Mouse (Mus musculus) olfactory bulb, adult 2 months (tissue): ENCODE data around the gene Gm3755. TPM values are rescaled to one million over a fixed set of nuclear protein-coding genes. Genes with fewer than 3 reads are reported as not detected.
"Not testable (repeated sequence)": the region's sequence is repeated elsewhere in the genome, so short reads cannot be mapped to it uniquely, and the experiment has no call there.

Experiments used
- H3K27ac ChIP-seq: fragments of 200-500 bp; 2 replicates; pipeline ENCODE4 v1.5.1; 2012; ENCODE audit warnings: low read depth, low read length; ENCODE audit not compliant: insufficient read depth
- H3K4me1 ChIP-seq: fragments of 200-500 bp; 2 replicates; pipeline ENCODE4 v1.6.1; 2012; ENCODE audit warnings: low read length; ENCODE audit not compliant: control insufficient read depth, insufficient read depth
- H3K4me3 ChIP-seq: fragments of 200-500 bp; 2 replicates; pipeline ENCODE4 v1.5.1; 2012; ENCODE audit warnings: mild to moderate bottlenecking, low read depth, low read length, moderate library complexity; ENCODE audit not compliant: insufficient read depth
- WGBS: fragments of 180-500 bp; shearing (Covaris S2); methylation state at CpG from one replicate; pipeline ENCODE4 v1.1.7; 2018; 5-methylcytosine and 5-hydroxymethylcytosine counted together
- polyA plus RNA-seq: library from polyadenylated mRNA; stranded (reverse); fragments of >200 nt; gene quantifications from 2 replicates; pipeline ENCODE4 v1.2.4, GENCODE M21; 2012; ENCODE audit warnings: low replicate concordance; ENCODE audit not compliant: missing spikeins, insufficient read depth, insufficient read length

The Gm3755 gene
- not detected in 2 replicates for polyA plus RNA-seq

- H3K4me3 ChIP-seq, H3K4me1 ChIP-seq, H3K27ac ChIP-seq: not testable (repeated sequence)
- WGBS, result no CpG with 5 or more reads among the region's 2 CpGs
Observed at GRCm38 (mm10) chr14:7450817-7451216, at the start of gene Gm3755. Gene Gm3755, minus strand, starts transcription at chr14:7450917.

GRCm38 (mm10) chr14:7488731-7489130, 38.0 kb upstream of the Gm3755 start:
- peak overlapping the region; percentile 13; the same call in 1 of the 2 replicates for H3K4me3 ChIP-seq
- H3K27ac ChIP-seq, H3K4me1 ChIP-seq: not testable (repeated sequence)
- WGBS, result 1% methylated on average over 18 of the region's 18 CpGs

GRCm38 (mm10) chr14:7483662-7484061, 32.9 kb upstream of the Gm3755 start, which contains the start of gene Gm3752:
Gene Gm3752, minus strand, starts transcription at chr14:7483762.
- H3K27ac ChIP-seq, H3K4me3 ChIP-seq, H3K4me1 ChIP-seq: not testable (repeated sequence)
- WGBS, result 67% methylated on average over 1 of the region's 3 CpGs

GRCm38 (mm10) chr14:7422496-7422895, 28.2 kb downstream of the Gm3755 start:
- 79% methylated on average over 2 of the region's 2 CpGs for WGBS
- not testable (repeated sequence) for H3K4me1 ChIP-seq, H3K4me3 ChIP-seq, H3K27ac ChIP-seq

Other genes starting within 250 kb of the Gm3755 start
- gene Gm3727, start 186.2 kb downstream of the Gm3755 start, polyA plus RNA-seq, result not detected in 2 replicates
- gene Gm3739, start 135.9 kb downstream of the Gm3755 start, polyA plus RNA-seq, result not detected in 2 replicates
- gene Gm5797, start 118.5 kb downstream of the Gm3755 start, polyA plus RNA-seq, result not detected in 2 replicates
- gene Gm8374, start 85.8 kb downstream of the Gm3755 start, polyA plus RNA-seq, result not detected in 2 replicates
- not detected in 2 replicates for gene Gm3752, start 32.8 kb upstream of the Gm3755 start, polyA plus RNA-seq
- gene Gm3558, start 117.6 kb upstream of the Gm3755 start, polyA plus RNA-seq, result not detected in 2 replicates
- gene Gm10338, start 144.7 kb upstream of the Gm3755 start, polyA plus RNA-seq, result not detected in 2 replicates
- not detected in 2 replicates for gene Gm10128, start 193.1 kb upstream of the Gm3755 start, polyA plus RNA-seq